ENCODE assay signal across 11 mouse cellular contexts in genomic region chr14:78575899-78576298, GRCm38 (mm10). TPM values are rescaled to one million over a fixed set of nuclear protein-coding genes. Genes with fewer than 3 reads are reported as not detected.
DNase-seq lines count a peak whose midpoint lies in the region; ATAC-seq and TF ChIP-seq lines count a peak whose summit lies in the region.
"Had no signal": no experiment of that assay in that cellular context is flagged by ENCODE, and none has a peak within 500 bp of the region (broad histone marks: within the 10 kb centered on the region; RNA-seq: fewer than 3 reads in every experiment).

No protein-coding gene starts in this region.

- TF ChIP-seq POLR2A in thymus, adult 2 months (IDR thresholded peaks at IDR 0.05; ENCODE audit: control insufficient read depth, extremely low read depth, insufficient read depth, low read length, poor library complexity) = no peak

- intact Hi-C loops in left cerebral cortex, postnatal 4 days (cut with DNase I) = no loop called here

- peaks cover 30% of the 10 kb centered on the region for H3K36me3 ChIP-seq in forebrain, postnatal 0 days (ENCODE audit: insufficient read depth)
- peaks cover 21% of the 10 kb centered on the region for H3K36me3 ChIP-seq in forebrain, embryonic 13.5 days (ENCODE audit: poor library complexity, severe bottlenecking)
- no peaks in the 10 kb centered on the region for H3K36me3 ChIP-seq in thymus, adult 2 months (ENCODE audit: control insufficient read depth, insufficient read depth, low read length)

- H3K4me2 ChIP-seq in forebrain, postnatal 0 days (ENCODE audit: low read depth) = no peak overlapping the region
- H3K4me2 ChIP-seq in forebrain, embryonic 13.5 days = no peak overlapping the region

- no peak for DNase-seq in forebrain, postnatal 0 days
- DNase-seq in left cerebral cortex, postnatal 4 days = peak; percentile 9
- no peak for DNase-seq in left cerebral cortex, adult 11 months (ENCODE audit: low spot score)
- peak; percentile 11 for DNase-seq in thymus, adult 2 months
- no peak for DNase-seq in thymus, postnatal 0 days (ENCODE audit: low spot score)
- DNase-seq in thymus, postnatal 25 days = peak; percentile 9
- DNase-seq in heart, adult 8-10 months (ENCODE audit: low spot score) = no peak
- DNase-seq: adrenal gland, postnatal 36 days; cerebellum, adult 11-12 months had no signal

- peak; percentile 7; the same call in 1 of the 2 replicates for TF ChIP-seq CTCF in forebrain, postnatal 0 days (IDR thresholded peaks at IDR 0.05; ENCODE audit: low read depth)
- TF ChIP-seq CTCF in thymus, adult 2 months (IDR thresholded peaks at IDR 0.05; ENCODE audit: borderline replicate concordance, control insufficient read depth, extremely low read depth, insufficient read depth, low read length, poor library complexity) = no peak

- no peak overlapping the region for H3K4me3 ChIP-seq in forebrain, postnatal 0 days (ENCODE audit: low read depth, low read length)
- H3K4me3 ChIP-seq in forebrain, embryonic 13.5 days = no peak overlapping the region
- no peak overlapping the region for H3K4me3 ChIP-seq in thymus, adult 2 months (ENCODE audit: control insufficient read depth, insufficient read depth, low read length)

- no peak overlapping the region for H3K27ac ChIP-seq in forebrain, postnatal 0 days (ENCODE audit: low read depth, low read length)
- no peak overlapping the region for H3K27ac ChIP-seq in forebrain, embryonic 13.5 days
- no peak overlapping the region for H3K27ac ChIP-seq in thymus, adult 2 months (ENCODE audit: control insufficient read depth, insufficient read depth, low read length)

- no peak overlapping the region for H3K9ac ChIP-seq in forebrain, postnatal 0 days
- H3K9ac ChIP-seq in forebrain, embryonic 13.5 days = no peak overlapping the region

- WGBS in forebrain, postnatal 0 days = 77% methylated on average over 13 of the region's 13 CpGs
- WGBS in forebrain, embryonic 13.5 days = 78% methylated on average over 13 of the region's 13 CpGs
- 88% methylated on average over 13 of the region's 13 CpGs for WGBS in thymus, adult 2 months

- no peaks in the 10 kb centered on the region for H3K27me3 ChIP-seq in forebrain, postnatal 0 days (ENCODE audit: insufficient read depth, low read length)
- H3K27me3 ChIP-seq in forebrain, embryonic 13.5 days = no peaks in the 10 kb centered on the region
- H3K27me3 ChIP-seq in thymus, adult 2 months (ENCODE audit: control insufficient read depth, insufficient read depth, low read length) = no peaks in the 10 kb centered on the region

- no peak for ATAC-seq in forebrain, postnatal 0 days
- ATAC-seq in forebrain, embryonic 13.5 days = no peak
- ATAC-seq: inflammation-experienced regulatory T-cells, adult 6 months had no signal

- H3K9me3 ChIP-seq in forebrain, postnatal 0 days (ENCODE audit: low read length) = no peaks in the 10 kb centered on the region
- no peaks in the 10 kb centered on the region for H3K9me3 ChIP-seq in forebrain, embryonic 13.5 days (replicated peaks)

- no peaks in the 10 kb centered on the region for H3K4me1 ChIP-seq in forebrain, postnatal 0 days (ENCODE audit: insufficient read depth)
- no peaks in the 10 kb centered on the region for H3K4me1 ChIP-seq in forebrain, embryonic 13.5 days
- no peaks in the 10 kb centered on the region for H3K4me1 ChIP-seq in thymus, adult 2 months (replicated peaks; ENCODE audit: control insufficient read depth, insufficient read depth, low read length)

RNA-seq across cellular contexts. Expression of gene Akap11, which starts 39.3 kb away (rescaled TPM):
- total RNA-seq in forebrain, postnatal 0 days (2014; rRNA removed) = 99.9 and 117 TPM in 2 replicates
- 20.3 and 32.9 TPM in 2 replicates for polyA plus RNA-seq in forebrain, postnatal 0 days (2015; fragmentation: Nextera tagmentation; extraction: Ambion mirVana)
- 30.2 and 34.9 TPM in 2 replicates for polyA plus RNA-seq in forebrain, embryonic 13.5 days (2015; fragmentation: Nextera tagmentation; extraction: Ambion mirVana)
- total RNA-seq in left cerebral cortex, postnatal 4 days (2021) = 100 to 1,000 TPM; 133 to 141 TPM
- polyA plus RNA-seq in thymus, adult 2 months (2012; rRNA removed) = 7.5 and 8.2 TPM in 2 replicates
- polyA plus RNA-seq in thymus, postnatal 0 days (2015; fragmentation: Nextera tagmentation; extraction: Ambion mirVana) = 13.9 and 14.5 TPM in 2 replicates
- 10 to 100 TPM; 34.5 to 47.1 (median 36.8) TPM for total RNA-seq in heart, adult 8-10 months (2022)

Comparison
In these comparisons a context has a peak if more than half of its experiments do, and no peak if none do; other contexts are left out.
1. DNase-seq: peak in left cerebral cortex, postnatal 4 days (single experiment), thymus, adult 2 months (single experiment) and thymus, postnatal 25 days (single experiment); none in forebrain, postnatal 0 days (single experiment), left cerebral cortex, adult 11 months (single experiment), thymus, postnatal 0 days (single experiment) and heart, adult 8-10 months (single experiment).